Mouse (Mus musculus): ENCODE results near the gene Cops9. TPM values are rescaled to one million over a fixed set of nuclear protein-coding genes. Genes with fewer than 3 reads are reported as not detected.

Cops9 gene
- total RNA-seq, 1 experiment from 2014 or later: 268 TPM

GRCm38 (mm10) chr1:92646601-92647000 is 4.8 kb upstream of the Cops9 start:
- DNase-seq: no peak

GRCm38 (mm10) chr1:92646111-92646510 is 4.3 kb upstream of the Cops9 start:
- DNase-seq: no peak

- DNase-seq: no peak
These were observed 3.1 kb upstream of the Cops9 start for GRCm38 (mm10) chr1:92644916-92645315.

GRCm38 (mm10) chr1:92643691-92644090 is 1.9 kb upstream of the Cops9 start:
- DNase-seq: no peak

GRCm38 (mm10) chr1:92640393-92640792 is 1.4 kb downstream of the Cops9 start:
- DNase-seq: no peak

GRCm38 (mm10) chr1:92638736-92639135 is 3.0 kb downstream of the Cops9 start:
- no peak for DNase-seq

- peak; percentile 79 for DNase-seq
These were observed 3.6 kb downstream of the Cops9 start for GRCm38 (mm10) chr1:92638181-92638580.

GRCm38 (mm10) chr1:92637501-92638172 is 4.1 kb downstream of the Cops9 start:
- DNase-seq: no peak

- no peak for DNase-seq
These were observed 5.1 kb downstream of the Cops9 start for GRCm38 (mm10) chr1:92636676-92637075.

- DNase-seq: no peak
These were observed 5.8 kb downstream of the Cops9 start for GRCm38 (mm10) chr1:92636015-92636414.

- DNase-seq: no peak
These were observed 6.7 kb downstream of the Cops9 start for GRCm38 (mm10) chr1:92634976-92635599.

GRCm38 (mm10) chr1:92634569-92634968 is 7.2 kb downstream of the Cops9 start:
- DNase-seq: no peak

GRCm38 (mm10) chr1:92633726-92634125 is 8.1 kb downstream of the Cops9 start:
- peak; percentile 54 for DNase-seq

- DNase-seq: no peak
These were observed 8.8 kb downstream of the Cops9 start for GRCm38 (mm10) chr1:92632948-92633347.

- no peak for DNase-seq
These were observed 9.6 kb downstream of the Cops9 start for GRCm38 (mm10) chr1:92632196-92632595.

GRCm38 (mm10) chr1:92628227-92628626 is 13.6 kb downstream of the Cops9 start:
- DNase-seq: no peak

GRCm38 (mm10) chr1:92618360-92618759 is 23.4 kb downstream of the Cops9 start:
- peak; percentile 91 for DNase-seq

- DNase-seq: no peak
These were observed 24.3 kb downstream of the Cops9 start, which contains the start of gene Olfr12 for GRCm38 (mm10) chr1:92617488-92617887. TSS of gene Olfr12 (plus strand) at chr1:92617788.

GRCm38 (mm10) chr1:92616046-92616445 is 25.7 kb downstream of the Cops9 start:
- no peak for DNase-seq

GRCm38 (mm10) chr1:92614516-92614915 is 27.3 kb downstream of the Cops9 start:
- DNase-seq: peak; percentile 21

GRCm38 (mm10) chr1:92613175-92613574 is 28.6 kb downstream of the Cops9 start:
- DNase-seq: no peak

- peak; percentile 63 for DNase-seq
These were observed 30.8 kb downstream of the Cops9 start for GRCm38 (mm10) chr1:92611008-92611407.

- no peak for DNase-seq
These were observed 34.1 kb downstream of the Cops9 start for GRCm38 (mm10) chr1:92607711-92608110.

- DNase-seq: no peak
These were observed 36.3 kb downstream of the Cops9 start, which contains the start of gene Olfr1410 for GRCm38 (mm10) chr1:92605482-92605881. TSS of gene Olfr1410 (plus strand) at chr1:92605782.

All from adrenal gland, postnatal 14 days (tissue).